Mouse (Mus musculus): ENCODE results near the gene Gm10639. TPM values are rescaled to one million over a fixed set of nuclear protein-coding genes. Genes with fewer than 3 reads are reported as not detected.
"Not testable (repeated sequence)": the region's sequence is repeated elsewhere in the genome, so short reads cannot be mapped to it uniquely, and the experiment has no call there.

The Gm10639 gene
- polyA plus RNA-seq, 1 experiment from 2014 or later = not detected

- ATAC-seq (ENCODE audit: insufficient read depth, low FRiP score, low TSS enrichment); H3K9me3 ChIP-seq (ENCODE audit: control insufficient read depth, low read length); DNase-seq (ENCODE audit: low spot score); H3K36me3 ChIP-seq (ENCODE audit: control insufficient read depth, insufficient read depth, low read length); H3K4me2 ChIP-seq (ENCODE audit: low read depth); H3K4me3 ChIP-seq (ENCODE audit: low read depth, low read length); H3K4me1 ChIP-seq (ENCODE audit: control insufficient read depth, insufficient read depth, low read length); H3K27me3 ChIP-seq (ENCODE audit: control insufficient read depth, insufficient read depth, low read length); H3K27ac ChIP-seq (ENCODE audit: low read depth, low read length); H3K9ac ChIP-seq (ENCODE audit: low read length): not testable (repeated sequence)
- WGBS = 79% methylated on average over 1 of the region's 1 CpGs
These were observed 4.0 kb downstream of the Gm10639 start for GRCm38 (mm10) chr9:78293683-78294082.

GRCm38 (mm10) chr9:78294781-78295180, 5.1 kb downstream of the Gm10639 start:
- not testable (repeated sequence) for DNase-seq (ENCODE audit: low spot score)

GRCm38 (mm10) chr9:78296089-78296488, 6.4 kb downstream of the Gm10639 start:
- not testable (repeated sequence) for H3K9ac ChIP-seq (ENCODE audit: low read length); H3K4me2 ChIP-seq (ENCODE audit: low read depth); H3K9me3 ChIP-seq (ENCODE audit: control insufficient read depth, low read length); H3K4me1 ChIP-seq (ENCODE audit: control insufficient read depth, insufficient read depth, low read length); H3K27ac ChIP-seq (ENCODE audit: low read depth, low read length); ATAC-seq (ENCODE audit: insufficient read depth, low FRiP score, low TSS enrichment); H3K4me3 ChIP-seq (ENCODE audit: low read depth, low read length); H3K27me3 ChIP-seq (ENCODE audit: control insufficient read depth, insufficient read depth, low read length); H3K36me3 ChIP-seq (ENCODE audit: control insufficient read depth, insufficient read depth, low read length)
- peak; percentile 65 for DNase-seq (ENCODE audit: low spot score)
- 18% methylated on average over 6 of the region's 6 CpGs for WGBS

More at GRCm38 (mm10) chr9:78294781-78295180, 5.1 kb downstream of the Gm10639 start:
- not testable (repeated sequence) for H3K27me3 ChIP-seq (ENCODE audit: control insufficient read depth, insufficient read depth, low read length); ATAC-seq (ENCODE audit: insufficient read depth, low FRiP score, low TSS enrichment); H3K4me1 ChIP-seq (ENCODE audit: control insufficient read depth, insufficient read depth, low read length); H3K9me3 ChIP-seq (ENCODE audit: control insufficient read depth, low read length); H3K4me2 ChIP-seq (ENCODE audit: low read depth); H3K4me3 ChIP-seq (ENCODE audit: low read depth, low read length); H3K27ac ChIP-seq (ENCODE audit: low read depth, low read length); H3K36me3 ChIP-seq (ENCODE audit: control insufficient read depth, insufficient read depth, low read length); H3K9ac ChIP-seq (ENCODE audit: low read length)
- 76% methylated on average over 4 of the region's 7 CpGs for WGBS

- no peak overlapping the region for H3K27ac ChIP-seq (ENCODE audit: low read depth, low read length)
- DNase-seq (ENCODE audit: low spot score) (no peak), ATAC-seq (ENCODE audit: insufficient read depth, low FRiP score, low TSS enrichment) (no peak)
- H3K36me3 ChIP-seq (ENCODE audit: control insufficient read depth, insufficient read depth, low read length) = no peaks in the 10 kb centered on the region
- H3K4me2 ChIP-seq (ENCODE audit: low read depth) = no peak overlapping the region
- 77% methylated on average over 1 of the region's 1 CpGs for WGBS
- H3K4me3 ChIP-seq (ENCODE audit: low read depth, low read length) = no peak overlapping the region
- H3K27me3 ChIP-seq (ENCODE audit: control insufficient read depth, insufficient read depth, low read length) = no peaks in the 10 kb centered on the region
- no peak overlapping the region for H3K9ac ChIP-seq (ENCODE audit: low read length)
- no peaks in the 10 kb centered on the region for H3K9me3 ChIP-seq (ENCODE audit: control insufficient read depth, low read length)
- no peaks in the 10 kb centered on the region for H3K4me1 ChIP-seq (ENCODE audit: control insufficient read depth, insufficient read depth, low read length)
These were observed 8.5 kb downstream of the Gm10639 start for GRCm38 (mm10) chr9:78298232-78298631.

- not testable (repeated sequence) for H3K27ac ChIP-seq (ENCODE audit: low read depth, low read length); ATAC-seq (ENCODE audit: insufficient read depth, low FRiP score, low TSS enrichment); H3K4me2 ChIP-seq (ENCODE audit: low read depth); H3K36me3 ChIP-seq (ENCODE audit: control insufficient read depth, insufficient read depth, low read length); H3K27me3 ChIP-seq (ENCODE audit: control insufficient read depth, insufficient read depth, low read length); H3K4me1 ChIP-seq (ENCODE audit: control insufficient read depth, insufficient read depth, low read length); H3K4me3 ChIP-seq (ENCODE audit: low read depth, low read length); H3K9me3 ChIP-seq (ENCODE audit: control insufficient read depth, low read length); DNase-seq (ENCODE audit: low spot score); H3K9ac ChIP-seq (ENCODE audit: low read length)
- WGBS = 89% methylated on average over 1 of the region's 1 CpGs
These were observed 9.4 kb downstream of the Gm10639 start for GRCm38 (mm10) chr9:78299143-78299542.

- not testable (repeated sequence) for H3K27ac ChIP-seq (ENCODE audit: low read depth, low read length)
- 92% methylated on average over 3 of the region's 3 CpGs for WGBS
These were observed 18.4 kb downstream of the Gm10639 start for GRCm38 (mm10) chr9:78308122-78308521.

GRCm38 (mm10) chr9:78314696-78315095, 25.0 kb downstream of the Gm10639 start, which contains the start of gene Omt2a:
TSS of gene Omt2a (minus strand) at chr9:78314796.
- H3K4me1 ChIP-seq (ENCODE audit: control insufficient read depth, insufficient read depth, low read length) = no peaks in the 10 kb centered on the region
- H3K36me3 ChIP-seq (ENCODE audit: control insufficient read depth, insufficient read depth, low read length) = no peaks in the 10 kb centered on the region
- H3K9ac ChIP-seq (ENCODE audit: low read length) = no peak within 1 kb of the TSS
- ATAC-seq (ENCODE audit: insufficient read depth, low FRiP score, low TSS enrichment) (no peak), DNase-seq (ENCODE audit: low spot score) (no peak)
- no peaks in the 10 kb centered on the region for H3K27me3 ChIP-seq (ENCODE audit: control insufficient read depth, insufficient read depth, low read length)
- no peak within 1 kb of the TSS for H3K4me2 ChIP-seq (ENCODE audit: low read depth)
- H3K9me3 ChIP-seq (ENCODE audit: control insufficient read depth, low read length) = no peaks in the 10 kb centered on the region
- 95% methylated on average over 2 of the region's 2 CpGs for WGBS
- no peak within 1 kb of the TSS for H3K4me3 ChIP-seq (ENCODE audit: low read depth, low read length)
- no peak within 1 kb of the TSS for H3K27ac ChIP-seq (ENCODE audit: low read depth, low read length)

More at GRCm38 (mm10) chr9:78308122-78308521, 18.4 kb downstream of the Gm10639 start:
- H3K4me1 ChIP-seq (ENCODE audit: control insufficient read depth, insufficient read depth, low read length); ATAC-seq (ENCODE audit: insufficient read depth, low FRiP score, low TSS enrichment); H3K4me3 ChIP-seq (ENCODE audit: low read depth, low read length); H3K4me2 ChIP-seq (ENCODE audit: low read depth); H3K36me3 ChIP-seq (ENCODE audit: control insufficient read depth, insufficient read depth, low read length); H3K27me3 ChIP-seq (ENCODE audit: control insufficient read depth, insufficient read depth, low read length); DNase-seq (ENCODE audit: low spot score); H3K9ac ChIP-seq (ENCODE audit: low read length); H3K9me3 ChIP-seq (ENCODE audit: control insufficient read depth, low read length): not testable (repeated sequence)

- WGBS = 32% methylated on average over 1 of the region's 1 CpGs
- DNase-seq (ENCODE audit: low spot score) = no peak
- no peak for ATAC-seq (ENCODE audit: insufficient read depth, low FRiP score, low TSS enrichment)
These were observed 29.8 kb downstream of the Gm10639 start for GRCm38 (mm10) chr9:78319499-78319898.

GRCm38 (mm10) chr9:78327289-78327688, 37.6 kb downstream of the Gm10639 start, which contains the start of gene Omt2b:
TSS of gene Omt2b (plus strand) at chr9:78327589.
- not testable (repeated sequence) for H3K4me1 ChIP-seq (ENCODE audit: control insufficient read depth, insufficient read depth, low read length); H3K27ac ChIP-seq (ENCODE audit: low read depth, low read length); H3K9me3 ChIP-seq (ENCODE audit: control insufficient read depth, low read length); H3K4me3 ChIP-seq (ENCODE audit: low read depth, low read length); H3K36me3 ChIP-seq (ENCODE audit: control insufficient read depth, insufficient read depth, low read length); H3K27me3 ChIP-seq (ENCODE audit: control insufficient read depth, insufficient read depth, low read length); H3K4me2 ChIP-seq (ENCODE audit: low read depth); DNase-seq (ENCODE audit: low spot score); ATAC-seq (ENCODE audit: insufficient read depth, low FRiP score, low TSS enrichment); H3K9ac ChIP-seq (ENCODE audit: low read length)
- 88% methylated on average over 1 of the region's 1 CpGs for WGBS

More at GRCm38 (mm10) chr9:78319499-78319898, 29.8 kb downstream of the Gm10639 start:
- Histone ChIP-seq H3K27ac (ENCODE audit: low read depth, low read length) (no peak overlapping the region), H3K9me3 (ENCODE audit: control insufficient read depth, low read length) (no peaks in the 10 kb centered on the region), H3K27me3 (ENCODE audit: control insufficient read depth, insufficient read depth, low read length) (no peaks in the 10 kb centered on the region), H3K36me3 (ENCODE audit: control insufficient read depth, insufficient read depth, low read length) (no peaks in the 10 kb centered on the region), H3K4me1 (ENCODE audit: control insufficient read depth, insufficient read depth, low read length) (no peaks in the 10 kb centered on the region), H3K4me2 (ENCODE audit: low read depth) (no peak overlapping the region), H3K9ac (ENCODE audit: low read length) (no peak overlapping the region), H3K4me3 (ENCODE audit: low read depth, low read length) (no peak overlapping the region)

Data from neural tube, embryonic 11.5 days (tissue).